11 mouse cellular contexts compared by ENCODE assay signal in the genomic region with DNA sequence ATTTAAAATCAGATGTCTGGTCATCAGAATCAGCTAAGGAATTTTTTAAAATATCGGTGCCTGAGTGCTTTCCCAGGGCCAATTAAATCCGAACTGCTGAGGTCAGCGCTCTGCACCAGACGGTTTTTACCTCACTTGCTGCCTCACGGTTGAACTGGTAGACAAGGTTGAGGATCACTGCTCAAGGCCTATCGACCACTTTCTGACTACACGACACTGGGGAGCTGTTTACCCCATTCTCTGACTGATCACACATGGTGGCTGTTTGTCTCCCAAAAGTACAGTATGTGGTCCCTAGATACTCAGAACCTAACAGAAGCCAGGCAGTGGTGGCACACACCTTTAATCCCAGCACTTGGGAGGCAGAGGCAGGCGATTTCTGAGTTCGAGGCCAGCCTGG. TPM values are rescaled to one million over a fixed set of nuclear protein-coding genes. Genes with fewer than 3 reads are reported as not detected.
DNase-seq lines count a peak whose midpoint lies in the region; ATAC-seq and TF ChIP-seq lines count a peak whose summit lies in the region.
"Had no signal": no experiment of that assay in that cellular context is flagged by ENCODE, and none has a peak within 500 bp of the region (broad histone marks: within the 10 kb centered on the region; RNA-seq: fewer than 3 reads in every experiment).

No protein-coding gene starts in this region.

- H3K9me3 ChIP-seq in kidney, embryonic 16.5 days (ENCODE audit: low read length): 0 out of 2 replicates have a peak, but pooled peaks cover 2% of the 10 kb centered on the region
- no peaks in the 10 kb centered on the region for H3K9me3 ChIP-seq in embryonic facial prominence, embryonic 14.5 days (ENCODE audit: control insufficient read depth, low read length)
- H3K9me3 ChIP-seq in hindbrain, postnatal 0 days (ENCODE audit: low read length): no peaks in the 10 kb centered on the region
- no peaks in the 10 kb centered on the region for H3K9me3 ChIP-seq in neural tube, embryonic 14.5 days (ENCODE audit: control insufficient read depth, low read length)
- H3K9me3 ChIP-seq: heart, embryonic 13.5 days had no signal

- no peak for ATAC-seq in kidney, embryonic 16.5 days (ENCODE audit: low FRiP score, low TSS enrichment)
- no peak for ATAC-seq in embryonic facial prominence, embryonic 14.5 days (ENCODE audit: low read depth)
- ATAC-seq in hindbrain, postnatal 0 days: no peak
- 0 out of 2 replicates have a peak, but pooled peaks have one; percentile 21 for ATAC-seq in neural tube, embryonic 14.5 days (ENCODE audit: low read depth)
- ATAC-seq: inflammation-experienced regulatory T-cells, adult 6 months had no signal

- H3K27ac ChIP-seq in kidney, embryonic 16.5 days (ENCODE audit: low read length): no peak overlapping the region
- H3K27ac ChIP-seq in embryonic facial prominence, embryonic 14.5 days (replicated peaks; ENCODE audit: low read depth, low read length): no peak overlapping the region
- 0 out of 2 replicates have a peak overlapping the region, but pooled peaks have one; percentile 21 for H3K27ac ChIP-seq in hindbrain, postnatal 0 days
- peak overlapping the region; percentile 18 for H3K27ac ChIP-seq in neural tube, embryonic 14.5 days (ENCODE audit: low read depth, low read length)
- H3K27ac ChIP-seq: heart, embryonic 13.5 days had no signal

- no peaks in the 10 kb centered on the region for H3K27me3 ChIP-seq in kidney, embryonic 16.5 days (ENCODE audit: insufficient read depth, low read length)
- H3K27me3 ChIP-seq in embryonic facial prominence, embryonic 14.5 days (replicated peaks; ENCODE audit: control insufficient read depth, insufficient read depth, low read length): no peaks in the 10 kb centered on the region
- H3K27me3 ChIP-seq in hindbrain, postnatal 0 days (ENCODE audit: insufficient read depth, low read length): no peaks in the 10 kb centered on the region
- H3K27me3 ChIP-seq in neural tube, embryonic 14.5 days (ENCODE audit: control insufficient read depth, insufficient read depth, low read length): no peaks in the 10 kb centered on the region
- H3K27me3 ChIP-seq: heart, embryonic 13.5 days had no signal

- no peak overlapping the region for H3K4me3 ChIP-seq in kidney, embryonic 16.5 days (ENCODE audit: low read length)
- H3K4me3 ChIP-seq in embryonic facial prominence, embryonic 14.5 days (ENCODE audit: low read depth, low read length): no peak overlapping the region
- H3K4me3 ChIP-seq in hindbrain, postnatal 0 days (ENCODE audit: low read length): no peak overlapping the region
- H3K4me3 ChIP-seq in neural tube, embryonic 14.5 days (ENCODE audit: low read depth, low read length): no peak overlapping the region
- H3K4me3 ChIP-seq: heart, embryonic 13.5 days had no signal

- DNase-seq in kidney, postnatal 25 days: no peak
- DNase-seq in embryonic facial prominence, embryonic 14.5 days (ENCODE audit: low spot score): no peak
- DNase-seq in hindbrain, postnatal 0 days (ENCODE audit: low spot score): no peak
- no peak for DNase-seq in lung, postnatal 14 days
- no peak for DNase-seq in heart, adult 18-20 months
- no peak for DNase-seq in layer of hippocampus, postnatal 10 days (ENCODE audit: low spot score in 2 of 2)

- TF ChIP-seq CTCF in hindbrain, postnatal 0 days (IDR thresholded peaks at IDR 0.05; ENCODE audit: low read depth): no peak

- H3K4me2 ChIP-seq in kidney, embryonic 16.5 days (replicated peaks; ENCODE audit: low read depth, low read length): peak overlapping the region; percentile 38
- peak overlapping the region; percentile 43 for H3K4me2 ChIP-seq in embryonic facial prominence, embryonic 14.5 days (ENCODE audit: low read depth, low read length)
- no peak overlapping the region for H3K4me2 ChIP-seq in hindbrain, postnatal 0 days (ENCODE audit: low read depth, low read length)
- peak overlapping the region; percentile 19; the same call in 1 of the 2 replicates for H3K4me2 ChIP-seq in neural tube, embryonic 14.5 days (ENCODE audit: low read depth, low read length)
- H3K4me2 ChIP-seq: heart, embryonic 13.5 days had no signal

- H3K9ac ChIP-seq in kidney, embryonic 16.5 days (replicated peaks; ENCODE audit: low read length): no peak overlapping the region
- no peak overlapping the region for H3K9ac ChIP-seq in embryonic facial prominence, embryonic 14.5 days (ENCODE audit: low read depth, low read length)
- no peak overlapping the region for H3K9ac ChIP-seq in hindbrain, postnatal 0 days (replicated peaks; ENCODE audit: low read length)
- no peak overlapping the region; the same call in 1 of the 2 replicates for H3K9ac ChIP-seq in neural tube, embryonic 14.5 days (replicated peaks; ENCODE audit: low read depth, low read length)
- H3K9ac ChIP-seq: heart, embryonic 13.5 days had no signal

- 48% methylated on average over 9 of the region's 9 CpGs for WGBS in kidney, embryonic 16.5 days
- WGBS in embryonic facial prominence, embryonic 14.5 days: 64% methylated on average over 9 of the region's 9 CpGs
- WGBS in hindbrain, postnatal 0 days: 64% methylated on average over 9 of the region's 9 CpGs
- 65% methylated on average over 9 of the region's 9 CpGs for WGBS in neural tube, embryonic 14.5 days

- H3K36me3 ChIP-seq in kidney, embryonic 16.5 days (ENCODE audit: insufficient read depth, low read length): no peaks in the 10 kb centered on the region
- H3K36me3 ChIP-seq in embryonic facial prominence, embryonic 14.5 days (ENCODE audit: control insufficient read depth, insufficient read depth, low read length): no peaks in the 10 kb centered on the region
- H3K36me3 ChIP-seq in hindbrain, postnatal 0 days (ENCODE audit: insufficient read depth, low read length): no peaks in the 10 kb centered on the region
- no peaks in the 10 kb centered on the region for H3K36me3 ChIP-seq in neural tube, embryonic 14.5 days (ENCODE audit: control insufficient read depth, insufficient read depth, low read length)
- H3K36me3 ChIP-seq: heart, embryonic 13.5 days had no signal

- H3K4me1 ChIP-seq in kidney, embryonic 16.5 days (ENCODE audit: insufficient read depth, low read length): peaks cover 24% of the 10 kb centered on the region
- peaks cover 12% of the 10 kb centered on the region; the same call in 1 of the 2 replicates for H3K4me1 ChIP-seq in embryonic facial prominence, embryonic 14.5 days (ENCODE audit: control insufficient read depth, insufficient read depth, low read length)
- 0 out of 2 replicates have a peak, but pooled peaks cover 3% of the 10 kb centered on the region for H3K4me1 ChIP-seq in hindbrain, postnatal 0 days (ENCODE audit: insufficient read depth, low read length)
- peaks cover 13% of the 10 kb centered on the region; the same call in 1 of the 2 replicates for H3K4me1 ChIP-seq in neural tube, embryonic 14.5 days (ENCODE audit: control insufficient read depth, insufficient read depth, low read length)

RNA-seq across cellular contexts. Expression of gene Kif5c, which starts 46.4 kb away (rescaled TPM):
- 5.0 and 5.4 TPM in 2 replicates for polyA plus RNA-seq in kidney, embryonic 16.5 days (2015; fragmentation: Nextera tagmentation; extraction: Ambion mirVana)
- polyA plus RNA-seq in embryonic facial prominence, embryonic 14.5 days (2014; fragmentation: Nextera tagmentation; extraction: Ambion mirVana): 12.1 and 13.6 TPM in 2 replicates
- 262 and 290 TPM in 2 replicates for total RNA-seq in hindbrain, postnatal 0 days (2014; rRNA removed)
- polyA plus RNA-seq in hindbrain, postnatal 0 days (2015; fragmentation: Nextera tagmentation; extraction: Ambion mirVana): 145 and 151 TPM in 2 replicates
- polyA plus RNA-seq in neural tube, embryonic 14.5 days (2014; fragmentation: Nextera tagmentation; extraction: Ambion mirVana): 218 and 254 TPM in 2 replicates
- under 1 TPM; 0.51 to 0.99 TPM for total RNA-seq in heart, adult 18-20 months (2021)
- total RNA-seq in layer of hippocampus, postnatal 10 days (2021): 100 to 1,000 TPM; 545 to 571 TPM
- total RNA-seq: megakaryocyte progenitor cell, adult 5-6 weeks had no signal

Comparison
In these comparisons a context has a peak if more than half of its experiments do, and no peak if none do; other contexts are left out.
1. H3K27ac ChIP-seq: peak in hindbrain, postnatal 0 days (single experiment) and neural tube, embryonic 14.5 days (single experiment); none in kidney, embryonic 16.5 days (single experiment) and embryonic facial prominence, embryonic 14.5 days (single experiment).
2. RNA of gene Kif5c, which starts 46.4 kb away (polyA plus RNA-seq): 218 to 254 TPM in neural tube, embryonic 14.5 days and 145 to 151 TPM in hindbrain, postnatal 0 days; 12.1 to 13.6 TPM in embryonic facial prominence, embryonic 14.5 days and 5.0 to 5.4 TPM in kidney, embryonic 16.5 days; every median in the first group is over 10 times any median in the second.